Mouse (Mus musculus) liver, postnatal 0 days (tissue): ENCODE results near the gene Vmn2r34. TPM values are rescaled to one million over a fixed set of nuclear protein-coding genes. Genes with fewer than 3 reads are reported as not detected.
"Not testable (repeated sequence)": the region's sequence is repeated elsewhere in the genome, so short reads cannot be mapped to it uniquely, and the experiment has no call there.

Experiments used
- ATAC-seq: fragments of 200-750 bp; cut with Nextera tagmentation; 2 replicates; pipeline ENCODE4 v1.8.0; 2017; ENCODE audit warnings: mild to moderate bottlenecking, moderate library complexity
- DNase-seq: peaks from one replicate; pipeline ENCODE4 v3.0.0-alpha.2; 2016
- H3K27ac ChIP-seq: fragments of 300-500 bp; sonication (generic); 2 replicates; pipeline ENCODE4 v1.5.1; 2014; ENCODE audit warnings: antibody characterized with exemption, moderate library complexity, mild to moderate bottlenecking, low read depth
- H3K27me3 ChIP-seq: fragments of 300-500 bp; sonication (generic); 2 replicates; pipeline ENCODE4 v1.6.1; 2014; ENCODE audit warnings: low read length, control low read depth, mixed read lengths; ENCODE audit not compliant: insufficient read depth
- H3K36me3 ChIP-seq: fragments of 300-500 bp; sonication (generic); replicated peaks from 2 replicates; pipeline ENCODE4 v1.6.1; 2014; ENCODE audit warnings: mild to moderate bottlenecking, control low read depth, low read length, moderate library complexity, mixed read lengths; ENCODE audit not compliant: insufficient read depth
- H3K4me1 ChIP-seq: fragments of 300-500 bp; sonication (generic); 2 replicates; pipeline ENCODE4 v1.6.1; 2014; ENCODE audit warnings: antibody characterized with exemption, mild to moderate bottlenecking, control low read depth; ENCODE audit not compliant: insufficient read depth
- H3K4me2 ChIP-seq: fragments of 300-500 bp; sonication (generic); 2 replicates; pipeline ENCODE4 v1.6.1; 2014; ENCODE audit warnings: low read depth, mild to moderate bottlenecking, low read length, moderate library complexity, mixed read lengths
- H3K4me3 ChIP-seq: fragments of 300-500 bp; sonication (generic); 2 replicates; pipeline ENCODE4 v1.5.1; 2014; ENCODE audit warnings: low read depth, low read length
- H3K9ac ChIP-seq: fragments of 300-500 bp; sonication (generic); replicated peaks from 2 replicates; pipeline ENCODE4 v1.6.1; 2014; ENCODE audit warnings: mild to moderate bottlenecking, moderate library complexity
- H3K9me3 ChIP-seq: fragments of 300-500 bp; sonication (generic); 2 replicates; pipeline ENCODE4 v1.6.1; 2016; ENCODE audit warnings: mild to moderate bottlenecking, control low read depth, low read length, mixed read lengths
- WGBS: fragments of 180-500 bp; shearing (Covaris S2); extraction: QIAGEN DNeasy Blood & Tissue Kit; methylation state at CpG from one replicate; pipeline ENCODE4 v1.1.7; 2014; ENCODE audit not compliant: insufficient replicate concordance; 5-methylcytosine and 5-hydroxymethylcytosine counted together
- polyA plus RNA-seq: library from polyadenylated mRNA; unstranded; fragments of >200 nt; fragmentation: Nextera tagmentation; extraction: Ambion mirVana; gene quantifications from 2 replicates; pipeline ENCODE4 v1.2.1, GENCODE M21; 2015

Vmn2r34 gene
- polyA plus RNA-seq = not detected in 2 replicates

DNA sequence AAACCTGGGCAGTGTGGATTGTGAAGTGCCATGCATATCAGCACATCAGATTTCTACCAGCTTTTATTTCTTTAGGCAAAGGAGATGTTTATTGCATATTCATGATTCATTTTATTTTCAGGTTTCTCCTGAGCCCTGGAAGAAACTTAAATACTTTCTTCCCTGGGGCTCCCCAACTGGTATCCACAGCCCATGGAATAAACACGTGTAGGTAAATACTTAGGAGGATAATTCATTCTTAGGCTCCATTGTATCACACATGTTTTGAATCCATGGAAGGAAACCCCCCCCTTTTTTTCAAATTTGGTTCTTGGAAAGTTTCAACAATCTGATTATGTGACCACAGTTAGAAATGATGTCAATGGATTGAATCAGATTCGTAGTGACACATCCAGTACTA lies at the start of gene Vmn2r34:
Gene Vmn2r34, minus strand, starts transcription at position 101 of the 400 bp plus-strand sequence.
- H3K9me3 ChIP-seq, H3K9ac ChIP-seq, H3K36me3 ChIP-seq, H3K4me2 ChIP-seq, H3K27me3 ChIP-seq, H3K4me3 ChIP-seq, DNase-seq, ATAC-seq, H3K27ac ChIP-seq, H3K4me1 ChIP-seq: not testable (repeated sequence)
- WGBS = no CpG with 5 or more reads among the region's 2 CpGs

DNA sequence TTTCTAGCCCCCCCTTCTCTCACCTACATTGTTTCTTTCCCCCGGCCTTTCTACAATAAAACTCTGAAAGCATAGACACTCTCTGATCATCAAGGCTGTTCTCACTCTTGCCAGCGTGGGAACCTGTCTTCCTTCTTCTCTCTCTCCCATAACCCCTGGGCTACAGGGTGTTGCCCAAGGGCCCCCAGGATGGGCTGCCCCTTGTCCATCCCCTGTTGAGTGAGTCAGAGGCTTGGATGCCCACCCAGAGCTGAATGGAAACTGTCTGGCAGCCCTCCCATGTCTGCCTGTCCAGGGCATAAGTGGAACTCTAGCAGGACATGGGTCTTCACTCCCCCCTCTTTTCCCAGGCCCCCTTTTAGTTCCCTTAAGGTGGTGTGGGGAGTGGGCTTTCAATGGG lies 15.3 kb downstream of the Vmn2r34 start:
- ATAC-seq, H3K36me3 ChIP-seq, H3K27ac ChIP-seq, H3K9me3 ChIP-seq, H3K9ac ChIP-seq, H3K4me3 ChIP-seq, H3K4me1 ChIP-seq, H3K27me3 ChIP-seq, H3K4me2 ChIP-seq: not testable (repeated sequence)
- peak; percentile 3 for DNase-seq
- WGBS = 68% methylated on average over 2 of the region's 2 CpGs

Other genes with a start within 250 kb of the Vmn2r34 start
- not detected in 2 replicates for gene Vmn2r32, start 209.5 kb downstream of the Vmn2r34 start, polyA plus RNA-seq
- not detected in 2 replicates for gene Vmn2r33, start 122.7 kb downstream of the Vmn2r34 start, polyA plus RNA-seq
- gene Vmn2r35, start 130.4 kb upstream of the Vmn2r34 start, polyA plus RNA-seq = not detected in 2 replicates
- gene Vmn2r36, start 213.0 kb upstream of the Vmn2r34 start, polyA plus RNA-seq = not detected in 2 replicates